Mouse (Mus musculus) bone marrow, adult 2 months (tissue): ENCODE measurements at regions not wholly inside any gene's neighbourhood (a gene's known extent, or its start where the extent isn't known, plus 50 kb on each side); places are given as distances from the start of the nearest gene placed in this dataset.

Experiments used
- CTCF ChIP-seq: fragments of 200-500 bp; IDR thresholded peaks from 2 replicates; pipeline ENCODE4 v1.5.1; 2011; ENCODE audit warnings: low read length, control low read depth; ENCODE audit not compliant: control insufficient read depth, insufficient read depth
- POLR2A ChIP-seq: fragments of 200-500 bp; IDR thresholded peaks from 2 replicates; pipeline ENCODE4 v1.6.1; 2011; ENCODE audit warnings: low read depth, mild to moderate bottlenecking, control low read depth, low read length, borderline replicate concordance; ENCODE audit not compliant: control insufficient read depth

GRCm38 (mm10) chr5:73904146-73904811 lies 164.0 kb downstream of the Usp46 start:
- no peak for TF ChIP-seq CTCF
- no peak for TF ChIP-seq POLR2A
